Mouse (Mus musculus) heart, postnatal 0 days (tissue): ENCODE measurements around the gene Kcnj6.

Experiments used
- CTCF ChIP-seq: IDR thresholded peaks from 2 replicates; pipeline ENCODE4 v1.5.1; 2016; ENCODE audit warnings: antibody characterized with exemption, control low read depth, low read depth
- EP300 ChIP-seq: IDR thresholded peaks from 2 replicates; pipeline ENCODE4 v1.6.1; 2016; ENCODE audit warnings: antibody characterized with exemption, low read depth

GRCm38 (mm10) chr16:94932702-94933101 is 64.8 kb downstream of the Kcnj6 start:
- TF ChIP-seq CTCF = no peak
- no peak for TF ChIP-seq EP300
